8 mouse cellular contexts compared by ENCODE assay signal in the genomic region with DNA sequence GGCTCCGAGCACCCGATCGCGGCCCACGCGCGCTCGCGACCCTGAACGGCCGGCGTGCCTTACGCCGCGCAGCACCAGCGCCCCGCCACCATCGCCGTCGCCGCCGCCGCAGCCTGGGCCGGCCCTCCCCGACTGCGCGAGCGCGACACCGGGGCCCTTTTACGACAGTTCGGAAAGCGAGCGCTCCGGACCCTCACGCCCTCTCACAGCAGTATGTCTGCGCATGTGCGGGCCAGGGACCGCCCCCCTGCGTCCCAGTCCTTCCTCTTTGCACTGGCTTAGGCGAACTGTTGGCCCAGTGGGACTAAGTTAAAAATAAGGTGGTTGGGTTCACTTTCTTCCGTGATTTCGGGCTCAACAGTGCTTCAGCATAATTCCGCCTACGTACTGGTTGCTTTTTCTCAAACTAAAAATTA. TPM values are rescaled to one million over a fixed set of nuclear protein-coding genes. Genes with fewer than 3 reads are reported as not detected.
A peak's percentile ranks its signal among the peaks of the same experiment; 100 is the strongest.
DNase-seq lines count a peak whose midpoint lies in the region; ATAC-seq and TF ChIP-seq lines count a peak whose summit lies in the region.

Gene Rnf111, minus strand, starts transcription at position 100 of the 416 bp plus-strand sequence.

- under 1% methylated on average over 45 of the region's 45 CpGs for WGBS in heart, embryonic 12.5 days
- WGBS in kidney, postnatal 0 days: under 1% methylated on average over 42 of the region's 45 CpGs
- whole genome bisulfite sequencing in liver, embryonic 11.5 days: under 1% methylated on average over 45 of the region's 45 CpGs
- under 1% methylated on average over 45 of the region's 45 CpGs for WGBS in stomach, embryonic 14.5 days

- H3K9ac ChIP-seq in heart, embryonic 12.5 days: peak within 1 kb of the TSS; percentile 97
- H3K9ac ChIP-seq in kidney, postnatal 0 days (ENCODE audit: low read depth, low read length): peak within 1 kb of the TSS; percentile 98
- peak within 1 kb of the TSS; percentile 97 for H3K9ac ChIP-seq in liver, embryonic 11.5 days (ENCODE audit: low read depth, low read length)
- peak within 1 kb of the TSS; percentile 95 for H3K9ac ChIP-seq in stomach, embryonic 14.5 days (replicated peaks; ENCODE audit: low read depth, low read length)

- peaks cover 11% of the 10 kb centered on the region for H3K36me3 ChIP-seq in heart, embryonic 12.5 days
- no peaks in the 10 kb centered on the region for H3K36me3 ChIP-seq in kidney, postnatal 0 days (ENCODE audit: insufficient read depth, low read length)
- no peaks in the 10 kb centered on the region for H3K36me3 ChIP-seq in liver, embryonic 11.5 days (ENCODE audit: control insufficient read depth, insufficient read depth, low read length)
- no peaks in the 10 kb centered on the region for H3K36me3 ChIP-seq in stomach, embryonic 14.5 days (ENCODE audit: control insufficient read depth, insufficient read depth, low read length)

- H3K27me3 ChIP-seq in heart, embryonic 12.5 days (replicated peaks): no peaks in the 10 kb centered on the region
- H3K27me3 ChIP-seq in kidney, postnatal 0 days (ENCODE audit: insufficient read depth, low read length): no peaks in the 10 kb centered on the region
- H3K27me3 ChIP-seq in liver, embryonic 11.5 days (replicated peaks; ENCODE audit: control insufficient read depth, insufficient read depth, low read length): no peaks in the 10 kb centered on the region
- H3K27me3 ChIP-seq in stomach, embryonic 14.5 days (ENCODE audit: control insufficient read depth, insufficient read depth, low read length): no peaks in the 10 kb centered on the region

- no peaks in the 10 kb centered on the region for H3K9me3 ChIP-seq in heart, embryonic 12.5 days (replicated peaks)
- H3K9me3 ChIP-seq in kidney, postnatal 0 days (replicated peaks; ENCODE audit: low read length): no peaks in the 10 kb centered on the region
- no peaks in the 10 kb centered on the region for H3K9me3 ChIP-seq in liver, embryonic 11.5 days (ENCODE audit: control insufficient read depth, low read length)
- H3K9me3 ChIP-seq in stomach, embryonic 14.5 days (ENCODE audit: control insufficient read depth, low read depth, low read length): no peaks in the 10 kb centered on the region

- ATAC-seq in erythroid progenitor cell, adult 5-6 weeks (replicated peaks; ENCODE audit: low FRiP score, poor library complexity, severe bottlenecking): peak; percentile 96
- ATAC-seq in heart, embryonic 12.5 days (ENCODE audit: insufficient number of reproducible peaks, low FRiP score): peak; percentile 96
- ATAC-seq in kidney, postnatal 0 days (replicated peaks; ENCODE audit: low FRiP score, low read depth): peak; percentile 97
- ATAC-seq in liver, embryonic 11.5 days (replicated peaks; ENCODE audit: low FRiP score): peak; percentile 92
- ATAC-seq in stomach, embryonic 14.5 days (ENCODE audit: insufficient number of reproducible peaks, insufficient read depth, low FRiP score, low read depth): peak; percentile 97

- H3K4me1 ChIP-seq in heart, embryonic 12.5 days (replicated peaks): peaks cover 12% of the 10 kb centered on the region
- 0 out of 2 replicates have a peak, but pooled peaks cover 4% of the 10 kb centered on the region for H3K4me1 ChIP-seq in kidney, postnatal 0 days (replicated peaks; ENCODE audit: insufficient read depth, low read length)
- H3K4me1 ChIP-seq in liver, embryonic 11.5 days (replicated peaks; ENCODE audit: control insufficient read depth, insufficient read depth, low read length): peaks cover 9% of the 10 kb centered on the region; the same call in 1 of the 2 replicates
- peaks cover 4% of the 10 kb centered on the region for H3K4me1 ChIP-seq in stomach, embryonic 14.5 days (ENCODE audit: control insufficient read depth, insufficient read depth, low read length)

- peak within 1 kb of the TSS; percentile 99 for H3K27ac ChIP-seq in heart, embryonic 12.5 days (ENCODE audit: poor library complexity, severe bottlenecking)
- peak within 1 kb of the TSS; percentile 99 for H3K27ac ChIP-seq in kidney, postnatal 0 days
- H3K27ac ChIP-seq in liver, embryonic 11.5 days (ENCODE audit: low read depth, low read length): peak within 1 kb of the TSS; percentile 99
- peak within 1 kb of the TSS; percentile 98 for H3K27ac ChIP-seq in stomach, embryonic 14.5 days (ENCODE audit: low read length)

- DNase-seq in CD4-positive helper T cell, adult 2 months (ENCODE audit: low read depth, low spot score): peak; percentile 97
- peak; percentile 85 for DNase-seq in brain, embryonic 18.5 days (ENCODE audit: low read depth, low spot score)
- DNase-seq in kidney, postnatal 0 days (ENCODE audit: low spot score): peak; percentile 98
- DNase-seq in liver, embryonic 11.5 days (ENCODE audit: low spot score): peak; percentile 92
- DNase-seq in naive thymus-derived CD4-positive, alpha-beta T cell, adult 2 months (ENCODE audit: low read depth): peak; percentile 98

- H3K4me2 ChIP-seq in heart, embryonic 12.5 days: peak within 1 kb of the TSS; percentile 72
- peak within 1 kb of the TSS; percentile 56 for H3K4me2 ChIP-seq in kidney, postnatal 0 days (ENCODE audit: low read length)
- peak within 1 kb of the TSS; percentile 79 for H3K4me2 ChIP-seq in liver, embryonic 11.5 days
- peak within 1 kb of the TSS; percentile 47 for H3K4me2 ChIP-seq in stomach, embryonic 14.5 days (replicated peaks; ENCODE audit: low read depth, low read length)

- peak within 1 kb of the TSS; percentile 84 for H3K4me3 ChIP-seq in heart, embryonic 12.5 days
- peak within 1 kb of the TSS; percentile 98 for H3K4me3 ChIP-seq in kidney, postnatal 0 days (replicated peaks; ENCODE audit: low read depth, low read length)
- H3K4me3 ChIP-seq in liver, embryonic 11.5 days (ENCODE audit: low read depth, low read length): peak within 1 kb of the TSS; percentile 97
- peak within 1 kb of the TSS; percentile 96 for H3K4me3 ChIP-seq in stomach, embryonic 14.5 days (ENCODE audit: low read depth, low read length)

- no peak for TF ChIP-seq CTCF in kidney, postnatal 0 days (IDR thresholded peaks at IDR 0.05; ENCODE audit: low read depth)

RNA-seq across cellular contexts. Expression of gene Rnf111, which starts in this region (rescaled TPM):
- 46.1 and 61.6 TPM in 2 replicates for total RNA-seq in erythroid progenitor cell, adult 5-6 weeks (2015; ENCODE audit: low replicate concordance)
- 24.9 and 31.6 TPM in 2 replicates for total RNA-seq in erythroid progenitor cell, adult 5-6 weeks (2017; ENCODE audit: low replicate concordance)
- polyA plus RNA-seq in heart, embryonic 12.5 days (2016; fragmentation: Nextera tagmentation; extraction: Ambion mirVana): 28.0 and 30.9 TPM in 2 replicates
- 21.7 and 23.1 TPM in 2 replicates for polyA plus RNA-seq in kidney, postnatal 0 days (2015; fragmentation: Nextera tagmentation; extraction: Ambion mirVana)
- 22.9 and 23.3 TPM in 2 replicates for polyA plus RNA-seq in liver, embryonic 11.5 days (2014; fragmentation: Nextera tagmentation; extraction: Ambion mirVana)
- polyA plus RNA-seq in stomach, embryonic 14.5 days (2014; fragmentation: Nextera tagmentation; extraction: Ambion mirVana): 29.8 and 32.0 TPM in 2 replicates

Comparison
In these comparisons a context has a peak if more than half of its experiments do, and no peak if none do; other contexts are left out.
1. Peak in every context shown above with its lines: DNase-seq, ATAC-seq, H3K4me3 ChIP-seq and H3K27ac ChIP-seq.